Mouse (Mus musculus) liver, adult 10 weeks (tissue): Measurements from ENCODE around the gene Bpifb1. TPM values are rescaled to one million over a fixed set of nuclear protein-coding genes. Genes with fewer than 3 reads are reported as not detected.

Experiments used
- polyA plus RNA-seq: library from polyadenylated mRNA; stranded (reverse); fragments of 350-450 nt; fragmentation: Illumina TruSeq; extraction: RNeasy Lipid Tissue Mini Kit (QIAGEN cat#74804); gene quantifications from one replicate; pipeline ENCODE4 v1.2.3, GENCODE M21; 2014; ENCODE audit warnings: low read depth, low replicate concordance

The Bpifb1 gene
- not detected for polyA plus RNA-seq

GRCm38 (mm10) chr2:154190546-154191258 is at the start of gene Bpifb1:
Gene Bpifb1 (plus strand): TSS chr2:154190818.

GRCm38 (mm10) chr2:154142580-154142979 is 48.0 kb upstream of the Bpifb1 start, which contains the start of gene Bpifa1:
Gene Bpifa1 (plus strand): TSS chr2:154142880.

GRCm38 (mm10) chr2:154162307-154162706 is 28.3 kb upstream of the Bpifb1 start, which contains the start of gene Bpifa5:
Gene Bpifa5 (plus strand): TSS chr2:154162607.

GRCm38 (mm10) chr2:154223265-154223916 is 32.8 kb downstream of the Bpifb1 start, which contains the start of gene Bpifb5:
Gene Bpifb5 (plus strand): TSS chr2:154223742.

GRCm38 (mm10) chr2:154257554-154257953 is 66.9 kb downstream of the Bpifb1 start, which contains the start of gene Bpifb9a:
Gene Bpifb9a (plus strand): TSS chr2:154257854.

Other genes starting within 250 kb of the Bpifb1 start
- not detected for gene Bpifa6, start 215.9 kb upstream of the Bpifb1 start, polyA plus RNA-seq
- gene Bpifa2, start 182.6 kb upstream of the Bpifb1 start, polyA plus RNA-seq: not detected
- not detected for gene Bpifa3, start 60.5 kb upstream of the Bpifb1 start, polyA plus RNA-seq
- not detected for gene Bpifa1, start 47.9 kb upstream of the Bpifb1 start, polyA plus RNA-seq
- not detected for gene Bpifa5, start 28.2 kb upstream of the Bpifb1 start, polyA plus RNA-seq
- gene Bpifb5, start 32.9 kb downstream of the Bpifb1 start, polyA plus RNA-seq: not detected
- gene Bpifb9a, start 67.0 kb downstream of the Bpifb1 start, polyA plus RNA-seq: not detected
- gene Bpifb9b, start 116.4 kb downstream of the Bpifb1 start, polyA plus RNA-seq: not detected
- gene Cdk5rap1, start 182.2 kb downstream of the Bpifb1 start, polyA plus RNA-seq: 11.8 TPM
- gene Snta1, start 217.3 kb downstream of the Bpifb1 start, polyA plus RNA-seq: 0.53 TPM
- 6.5 TPM for gene Cbfa2t2, start 245.7 kb downstream of the Bpifb1 start, polyA plus RNA-seq